Mouse (Mus musculus) neural tube, embryonic 11.5 days (tissue): Measurements from ENCODE around the gene Gm20388. TPM values are rescaled to one million over a fixed set of nuclear protein-coding genes. Genes with fewer than 3 reads are reported as not detected.

Experiments used
- ATAC-seq: fragments of 200-750 bp; cut with Nextera tagmentation; 2 replicates; pipeline ENCODE4 v1.8.0; 2017; ENCODE audit warnings: moderate number of reproducible peaks, mild to moderate bottlenecking, moderate TSS enrichment, moderate library complexity; ENCODE audit not compliant: insufficient read depth, low FRiP score, low TSS enrichment
- DNase-seq: peaks from one replicate; pipeline ENCODE4 v3.0.0-alpha.2; 2015; ENCODE audit warnings: low spot score
- H3K27ac ChIP-seq: fragments of 300-500 bp; sonication (generic); 2 replicates; pipeline ENCODE4 v1.5.1; 2014; ENCODE audit warnings: low read depth, mild to moderate bottlenecking, low read length
- H3K27me3 ChIP-seq: fragments of 300-500 bp; sonication (generic); 2 replicates; pipeline ENCODE4 v1.6.1; 2014; ENCODE audit warnings: mild to moderate bottlenecking, low read length, mixed read lengths; ENCODE audit not compliant: control insufficient read depth, insufficient read depth
- H3K36me3 ChIP-seq: fragments of 300-500 bp; sonication (generic); 2 replicates; pipeline ENCODE4 v1.6.1; 2014; ENCODE audit warnings: mild to moderate bottlenecking, low read length, moderate library complexity, mixed read lengths; ENCODE audit not compliant: control insufficient read depth, insufficient read depth
- H3K4me1 ChIP-seq: fragments of 300-500 bp; sonication (generic); 2 replicates; pipeline ENCODE4 v1.6.1; 2014; ENCODE audit warnings: low read length, mixed read lengths; ENCODE audit not compliant: control insufficient read depth, insufficient read depth
- H3K4me2 ChIP-seq: fragments of 300-500 bp; sonication (generic); 2 replicates; pipeline ENCODE4 v1.6.1; 2014; ENCODE audit warnings: low read depth, mild to moderate bottlenecking, moderate library complexity
- H3K4me3 ChIP-seq: fragments of 300-500 bp; sonication (generic); 2 replicates; pipeline ENCODE4 v1.5.1; 2014; ENCODE audit warnings: low read depth, low read length
- H3K9ac ChIP-seq: fragments of 300-500 bp; sonication (generic); 2 replicates; pipeline ENCODE4 v1.6.1; 2014; ENCODE audit warnings: mild to moderate bottlenecking, low read length
- H3K9me3 ChIP-seq: fragments of 300-500 bp; sonication (generic); 2 replicates; pipeline ENCODE4 v1.6.1; 2016; ENCODE audit warnings: low read length; ENCODE audit not compliant: control insufficient read depth
- WGBS: fragments of 180-500 bp; shearing (Covaris S2); extraction: QIAGEN DNeasy Blood & Tissue Kit; methylation state at CpG from one replicate; pipeline ENCODE4 v1.1.7; 2014; 5-methylcytosine and 5-hydroxymethylcytosine counted together
- polyA plus RNA-seq: library from polyadenylated mRNA; unstranded; fragments of >200 nt; fragmentation: Nextera tagmentation; extraction: Ambion mirVana; gene quantifications from 2 replicates; pipeline ENCODE4 v1.2.1, GENCODE M21; 2014

Gm20388 gene
- polyA plus RNA-seq, 1 experiment from 2014 or later = not detected

DNA sequence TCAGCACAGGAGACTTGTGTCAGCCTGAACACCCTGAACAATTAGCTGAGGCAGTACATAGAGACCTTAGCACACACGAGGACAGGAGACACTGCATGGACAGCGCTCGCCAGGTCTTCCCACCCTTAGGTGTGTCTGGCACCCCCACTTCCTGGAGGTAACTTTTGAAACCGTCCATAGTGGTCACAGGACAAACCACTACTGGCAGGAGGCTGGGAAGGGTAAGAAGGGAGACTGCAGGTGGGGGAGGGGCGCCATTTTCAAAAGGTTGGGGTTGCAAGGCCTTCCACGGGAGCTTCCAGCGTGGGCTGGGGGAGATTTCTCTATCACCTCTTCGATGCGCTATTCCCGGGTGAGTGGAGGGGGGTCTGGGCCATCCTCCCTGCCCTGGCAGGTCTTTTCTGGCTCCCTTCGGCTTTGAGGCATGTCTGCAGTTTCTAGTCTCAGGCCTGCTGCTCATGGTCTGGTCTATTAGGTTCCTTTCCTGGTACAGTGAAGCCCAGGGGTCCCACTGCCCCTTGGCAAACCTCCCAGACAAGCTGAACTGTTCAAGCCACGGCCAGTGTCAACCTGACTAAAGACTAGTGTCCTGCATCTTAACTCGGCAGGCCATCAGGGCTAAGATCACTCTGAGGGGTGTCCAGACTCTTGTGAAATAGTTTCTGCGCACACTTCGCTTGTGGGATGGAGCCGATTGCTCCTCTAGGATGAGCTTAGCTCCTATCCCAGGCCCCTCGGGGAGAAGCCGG, 2521.2 kb downstream of the Gm20388 start:
- 0 out of 2 replicates have a peak, but pooled peaks have one; percentile 9 for ATAC-seq
- no peak for DNase-seq
- Histone ChIP-seq H3K9ac (peak overlapping the region; percentile 70), H3K4me2 (peak overlapping the region; percentile 80), H3K27ac (no peak overlapping the region), H3K4me1 (peaks cover 14% of the 10 kb centered on the region), H3K9me3 (no peaks in the 10 kb centered on the region), H3K4me3 (peak overlapping the region; percentile 38), H3K27me3 (no peaks in the 10 kb centered on the region), H3K36me3 (peaks cover 8% of the 10 kb centered on the region; the same call in 1 of the 2 replicates)
- WGBS = 39% methylated on average over 18 of the region's 18 CpGs

DNA sequence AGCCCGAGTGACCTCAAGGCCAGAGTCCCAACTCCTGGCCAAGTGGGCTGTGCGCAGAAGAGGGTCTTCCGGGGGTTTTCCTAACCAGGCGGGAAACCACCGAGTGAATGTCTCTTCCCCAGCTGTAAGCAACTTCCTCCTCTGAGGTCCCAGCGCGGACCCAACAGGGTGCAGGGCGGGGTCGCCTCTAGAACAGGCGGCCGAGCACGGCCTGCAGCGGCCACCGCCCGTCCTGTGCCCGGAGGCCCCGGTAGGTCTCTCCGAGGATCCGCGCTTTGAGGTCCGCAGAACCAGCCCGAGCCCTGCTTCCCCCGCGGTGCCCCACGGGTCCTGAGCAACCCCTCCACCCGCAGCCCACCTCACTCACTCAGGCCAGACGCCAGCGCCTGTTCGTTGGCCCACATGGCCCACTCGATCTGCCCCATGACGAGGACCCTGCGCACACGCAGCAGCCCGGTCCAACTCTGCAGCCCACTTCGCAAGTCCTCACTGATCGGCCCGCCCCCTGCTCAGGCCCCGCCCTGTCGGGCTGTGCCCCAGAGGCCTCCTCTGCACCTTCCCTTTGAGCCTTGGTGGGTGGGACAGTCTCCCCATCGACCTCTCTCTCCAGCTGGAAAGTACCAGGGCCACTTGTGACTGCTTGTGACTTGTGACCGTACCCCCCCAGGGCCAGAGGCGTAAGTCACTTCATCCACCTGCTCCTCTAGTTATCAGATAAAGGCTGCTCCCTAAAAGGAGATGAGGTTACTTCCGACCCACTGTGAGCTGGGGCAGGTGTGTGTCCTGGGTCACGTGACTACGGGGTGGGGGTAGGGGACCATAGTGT, 2522.0 kb downstream of the Gm20388 start, which contains the start of gene Cyba:
TSS of gene Cyba (minus strand) at position 488 of the 826 bp plus-strand sequence.
- H3K27me3 ChIP-seq = no peaks in the 10 kb centered on the region
- DNase-seq = peak; percentile 59
- peak within 1 kb of the TSS; percentile 80 for H3K4me2 ChIP-seq
- no peak within 1 kb of the TSS for H3K27ac ChIP-seq
- H3K9me3 ChIP-seq = no peaks in the 10 kb centered on the region
- H3K36me3 ChIP-seq = peaks cover 11% of the 10 kb centered on the region
- H3K4me1 ChIP-seq = peaks cover 14% of the 10 kb centered on the region
- WGBS = 5% methylated on average over 45 of the region's 45 CpGs
- H3K4me3 ChIP-seq = peak within 1 kb of the TSS; percentile 38
- ATAC-seq = peak; percentile 71
- peak within 1 kb of the TSS; percentile 70 for H3K9ac ChIP-seq

DNA sequence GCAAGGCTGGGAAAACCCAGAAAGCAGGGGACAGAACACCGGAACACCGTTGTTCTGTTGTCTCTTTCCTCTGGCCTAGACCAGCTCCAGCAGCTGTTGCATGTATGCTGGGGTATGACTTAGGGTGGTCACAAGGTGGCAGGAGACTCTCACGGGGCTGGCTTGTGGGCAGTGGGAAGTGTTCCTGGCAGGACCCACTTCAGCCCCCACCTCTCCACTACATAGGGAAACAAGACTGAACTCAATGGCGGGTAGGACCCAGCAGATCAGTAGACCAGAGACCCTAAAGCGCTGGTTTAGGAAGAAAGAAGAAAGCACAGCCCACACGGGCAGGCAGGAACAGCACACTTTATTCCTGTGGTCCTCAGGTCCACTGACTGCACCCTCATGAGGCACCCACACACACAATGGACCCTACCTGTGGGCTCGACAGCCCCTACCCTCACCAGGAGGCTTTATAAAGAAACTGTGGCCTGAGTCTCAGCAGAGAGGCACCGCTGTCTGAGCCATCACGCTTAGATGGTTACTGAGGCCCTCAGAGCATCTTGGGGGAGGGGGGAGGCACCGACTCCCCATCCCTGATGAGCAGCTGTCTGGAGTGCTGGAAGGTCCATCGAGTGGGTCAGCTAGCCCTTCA, 2522.7 kb downstream of the Gm20388 start:
- H3K4me2 ChIP-seq = no peak overlapping the region
- no peak overlapping the region for H3K27ac ChIP-seq

DNA sequence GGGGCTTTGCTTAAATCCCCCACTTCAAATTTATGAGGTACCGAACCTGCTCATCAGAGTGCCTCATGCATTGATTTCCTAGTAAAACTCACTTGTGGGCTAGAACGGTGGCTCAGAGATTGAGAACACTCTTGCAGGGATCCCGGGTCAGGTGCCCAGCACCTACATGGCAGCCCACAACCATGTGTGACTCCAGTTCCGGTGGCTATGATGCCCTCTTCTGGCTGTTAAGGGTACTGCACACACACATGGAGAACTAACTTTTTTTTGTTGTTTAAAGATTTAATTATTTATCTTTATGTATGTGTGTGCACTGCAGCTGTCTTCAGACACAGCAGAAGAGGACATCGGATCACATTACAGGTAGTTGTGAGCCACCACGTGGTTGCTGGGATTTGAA, 2524.7 kb downstream of the Gm20388 start:
- Histone ChIP-seq H3K4me3 (no peak overlapping the region), H3K4me2 (no peak overlapping the region), H3K27ac (no peak overlapping the region), H3K9ac (no peak overlapping the region), H3K27me3 (no peaks in the 10 kb centered on the region), H3K4me1 (peaks cover 14% of the 10 kb centered on the region), H3K36me3 (peaks cover 18% of the 10 kb centered on the region), H3K9me3 (no peaks in the 10 kb centered on the region)
- DNase-seq (no peak), ATAC-seq (no peak)
- WGBS = 90% methylated on average over 6 of the region's 6 CpGs

More for the DNA sequence above, 2522.7 kb downstream of the Gm20388 start:
- no peak overlapping the region for H3K4me3 ChIP-seq
- no peaks in the 10 kb centered on the region for H3K9me3 ChIP-seq
- no peak for DNase-seq
- H3K4me1 ChIP-seq = peaks cover 14% of the 10 kb centered on the region
- 0 out of 2 replicates have a peak, but pooled peaks have one; percentile 23 for ATAC-seq
- H3K36me3 ChIP-seq = peaks cover 15% of the 10 kb centered on the region
- no peaks in the 10 kb centered on the region for H3K27me3 ChIP-seq
- 71% methylated on average over 11 of the region's 11 CpGs for WGBS
- no peak overlapping the region for H3K9ac ChIP-seq

DNA sequence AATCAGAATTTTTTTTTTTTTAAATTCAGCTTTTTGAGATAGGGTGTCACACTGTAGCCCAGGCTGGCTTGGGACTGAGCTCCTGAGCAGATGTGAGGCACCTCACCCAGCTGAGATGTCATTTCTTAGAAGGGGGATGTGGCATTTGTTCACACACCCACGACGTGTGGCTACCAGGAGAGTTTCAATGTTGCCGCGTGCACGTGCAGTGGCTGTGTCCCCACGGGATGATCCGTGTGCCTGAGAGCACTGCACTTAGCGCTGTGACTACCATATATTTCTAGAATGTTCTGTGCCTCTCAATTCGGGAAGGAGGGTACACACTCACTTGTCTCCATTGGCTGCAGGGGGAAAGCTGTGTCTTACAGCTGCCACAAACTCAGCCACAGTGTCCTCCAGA, 2525.5 kb downstream of the Gm20388 start:
- DNase-seq (no peak), ATAC-seq (no peak)
- no peaks in the 10 kb centered on the region for H3K27me3 ChIP-seq
- peaks cover 14% of the 10 kb centered on the region for H3K4me1 ChIP-seq
- no peak overlapping the region for H3K4me2 ChIP-seq
- H3K36me3 ChIP-seq = peaks cover 18% of the 10 kb centered on the region
- H3K9ac ChIP-seq = no peak overlapping the region
- 94% methylated on average over 9 of the region's 9 CpGs for WGBS
- no peaks in the 10 kb centered on the region for H3K9me3 ChIP-seq
- no peak overlapping the region for H3K4me3 ChIP-seq
- no peak overlapping the region for H3K27ac ChIP-seq

DNA sequence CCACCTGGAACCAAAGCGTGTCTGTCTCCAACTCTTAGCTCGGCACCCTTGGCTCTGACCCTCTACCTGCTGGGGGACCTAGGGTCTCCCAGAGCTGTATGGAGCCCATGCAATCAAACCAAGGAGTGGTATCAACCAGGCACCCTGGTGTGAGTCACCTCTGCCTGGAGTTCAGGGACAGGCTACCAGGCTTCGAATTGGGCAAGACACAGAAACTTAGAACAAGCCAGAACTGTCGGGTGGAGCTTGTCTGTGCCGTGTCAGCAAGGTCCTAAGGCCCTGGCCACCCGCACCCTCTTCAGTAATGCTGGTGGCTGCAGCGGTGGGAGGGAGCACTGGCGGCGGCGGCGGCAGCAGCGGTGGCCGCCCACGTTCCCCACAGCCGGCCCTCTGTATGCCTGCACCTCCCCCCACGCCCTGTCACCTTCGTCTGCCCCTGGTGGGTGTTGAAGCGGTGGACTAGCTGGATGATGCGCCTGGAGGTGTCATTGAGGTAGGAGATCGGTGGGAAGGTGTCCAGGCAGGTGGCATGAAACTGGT, 2526.0 kb downstream of the Gm20388 start:
- Histone ChIP-seq H3K27ac (no peak overlapping the region), H3K36me3 (peaks cover 18% of the 10 kb centered on the region), H3K27me3 (no peaks in the 10 kb centered on the region), H3K9ac (no peak overlapping the region), H3K4me3 (no peak overlapping the region), H3K9me3 (no peaks in the 10 kb centered on the region), H3K4me2 (no peak overlapping the region), H3K4me1 (peaks cover 14% of the 10 kb centered on the region)
- 88% methylated on average over 20 of the region's 20 CpGs for WGBS
- DNase-seq (no peak), ATAC-seq (no peak)

DNA sequence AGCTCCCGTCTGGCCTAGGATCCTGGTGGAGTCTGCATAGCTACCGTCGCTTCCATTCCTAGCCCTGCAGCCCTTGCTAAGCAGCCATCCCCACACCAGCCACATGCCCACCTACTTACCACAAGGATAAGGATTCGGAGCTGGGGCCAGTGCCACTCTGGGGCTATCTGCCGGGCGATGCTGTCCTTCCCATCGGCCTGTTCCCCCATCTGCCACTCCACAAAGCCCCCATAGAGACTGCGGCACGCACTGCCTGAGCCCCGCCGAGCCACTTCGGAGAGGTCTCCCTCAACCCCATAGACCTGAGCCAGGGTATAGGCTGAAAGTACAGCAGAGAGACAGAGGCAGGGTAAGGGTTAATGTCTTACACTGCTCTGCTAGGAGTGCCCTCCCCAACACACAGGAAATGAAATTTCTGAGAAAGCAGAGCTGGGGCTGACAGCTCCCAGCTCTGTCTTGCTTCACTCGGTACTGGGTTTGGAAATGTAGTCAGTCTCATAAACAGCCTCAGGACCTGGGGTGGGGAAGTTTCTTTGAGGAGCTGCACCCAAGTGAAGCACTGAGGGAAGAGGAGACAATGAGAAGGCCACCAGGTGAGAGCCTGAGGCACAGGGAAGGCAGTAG, 2527.2 kb downstream of the Gm20388 start:
- Histone ChIP-seq H3K36me3 (peaks cover 18% of the 10 kb centered on the region), H3K9me3 (no peaks in the 10 kb centered on the region), H3K4me2 (no peak overlapping the region), H3K27ac (no peak overlapping the region), H3K4me1 (peaks cover 7% of the 10 kb centered on the region), H3K27me3 (no peaks in the 10 kb centered on the region), H3K4me3 (no peak overlapping the region), H3K9ac (no peak overlapping the region)
- no peak for DNase-seq
- ATAC-seq = no peak
- WGBS = 92% methylated on average over 13 of the region's 13 CpGs

DNA sequence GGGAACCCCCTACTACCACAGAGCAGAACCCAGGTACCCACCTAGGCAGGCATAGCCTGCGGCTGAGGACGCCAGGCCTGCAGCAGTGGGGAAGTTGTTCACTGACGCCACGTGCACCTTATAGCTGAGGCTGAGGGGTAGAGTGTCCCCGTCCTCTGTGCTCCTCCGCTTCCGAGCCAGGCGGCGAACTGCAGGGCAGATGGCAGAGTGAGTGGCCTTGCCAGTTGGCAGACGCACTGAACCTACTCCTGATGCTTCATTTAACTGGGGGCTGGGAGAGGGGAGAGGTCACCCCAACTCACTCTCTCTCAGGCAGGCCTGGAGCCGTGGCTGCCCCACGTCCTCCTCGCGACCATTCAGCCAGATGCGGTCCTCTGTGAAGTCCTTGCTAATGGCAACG, 2528.7 kb downstream of the Gm20388 start:
- Histone ChIP-seq H3K27me3 (no peaks in the 10 kb centered on the region), H3K4me1 (peaks cover 7% of the 10 kb centered on the region; the same call in 1 of the 2 replicates), H3K4me2 (no peak overlapping the region), H3K9ac (no peak overlapping the region), H3K36me3 (peaks cover 18% of the 10 kb centered on the region), H3K4me3 (no peak overlapping the region), H3K27ac (no peak overlapping the region), H3K9me3 (no peaks in the 10 kb centered on the region)
- 96% methylated on average over 16 of the region's 16 CpGs for WGBS
- DNase-seq (no peak), ATAC-seq (no peak)
